Mouse (Mus musculus): ENCODE results near the gene Rspo4. TPM values are rescaled to one million over a fixed set of nuclear protein-coding genes. Genes with fewer than 3 reads are reported as not detected.

Rspo4 gene
- not detected for total RNA-seq (2023)

DNA sequence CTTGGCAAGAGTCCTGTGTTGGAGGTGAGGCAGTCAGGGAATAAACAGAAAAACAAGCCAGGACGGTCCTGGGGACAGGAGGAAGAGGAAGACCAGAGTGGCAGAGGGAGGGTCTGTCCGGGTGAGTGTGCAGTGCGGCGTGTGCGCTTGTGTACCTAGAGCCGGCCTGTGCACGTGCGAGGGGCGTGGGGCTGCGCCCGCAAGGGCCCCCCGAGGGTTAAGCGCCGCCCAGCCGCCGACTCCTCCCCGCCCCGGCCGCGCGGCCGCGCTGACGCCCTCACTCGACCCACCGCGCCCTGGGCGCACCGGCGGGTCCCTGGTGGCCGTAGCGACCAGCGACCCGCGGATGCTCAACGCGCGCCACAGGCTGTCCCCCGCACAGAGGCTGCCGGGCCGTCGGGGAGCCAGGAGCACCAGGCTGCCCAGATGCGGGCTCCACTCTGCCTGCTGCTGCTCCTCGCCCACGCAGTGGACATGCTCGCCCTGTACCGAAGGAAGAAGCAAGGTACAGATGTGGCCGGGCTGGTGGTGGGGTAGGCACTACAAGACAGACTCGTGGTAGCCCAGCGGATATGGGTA is at the start of gene Rspo4:
Gene Rspo4, plus strand, starts transcription at position 280 of the 579 bp plus-strand sequence.

DNA sequence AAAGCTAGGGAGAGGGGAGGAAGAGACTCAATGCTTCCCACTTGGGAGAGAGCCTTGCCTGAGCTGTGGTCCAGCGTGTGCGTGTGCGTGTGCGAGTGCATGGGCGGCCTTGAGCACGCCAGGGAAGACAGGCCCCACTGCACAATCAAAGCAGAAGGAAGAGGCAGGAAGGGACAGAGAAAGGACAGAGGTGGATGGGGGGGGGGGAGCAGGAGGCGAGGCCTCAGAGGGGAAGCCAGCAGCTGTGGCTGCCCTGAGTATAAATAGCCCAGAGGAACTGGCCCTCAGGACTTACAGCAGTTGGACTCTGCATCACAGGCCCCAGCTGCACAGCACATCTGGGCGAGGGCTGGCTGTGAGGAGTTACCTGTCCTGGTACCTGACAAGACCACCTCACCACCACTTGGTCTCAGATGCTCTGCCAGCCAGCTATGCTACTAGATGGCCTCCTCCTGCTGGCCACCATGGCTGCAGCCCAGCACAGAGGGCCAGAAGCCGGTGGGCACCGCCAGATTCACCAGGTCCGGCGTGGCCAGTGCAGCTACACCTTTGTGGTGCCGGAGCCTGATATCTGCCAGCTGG is 68.3 kb downstream of the Rspo4 start, which contains the start of gene Angpt4:
Gene Angpt4, plus strand, starts transcription at position 292 of the 582 bp plus-strand sequence.

Other genes starting within 250 kb of the Rspo4 start
- 11.2 TPM for gene Snph, start 210.3 kb upstream of the Rspo4 start, total RNA-seq (2023)
- not detected for gene Rad21l, start 174.4 kb upstream of the Rspo4 start, total RNA-seq (2023)
- not detected for gene Tmem74b, start 140.9 kb upstream of the Rspo4 start, total RNA-seq (2023)
- gene Psmf1, start 98.7 kb upstream of the Rspo4 start, total RNA-seq (2023): 51.3 TPM
- not detected for gene Angpt4, start 68.3 kb downstream of the Rspo4 start, total RNA-seq (2023)
- 5.9 TPM for gene Fam110a, start 137.3 kb downstream of the Rspo4 start, total RNA-seq (2023)
- gene Slc52a3, start 153.6 kb downstream of the Rspo4 start, total RNA-seq (2023): 2.8 TPM
- not detected for gene Scrt2, start 238.6 kb downstream of the Rspo4 start, total RNA-seq (2023)

Measured in CD8-positive naive resting alpha-beta T cell, adult 57 days (primary cell).